Mouse (Mus musculus) 3134 (cell line): Measurements from ENCODE around the gene Kcnmb3.
"Not testable (repeated sequence)": the region's sequence is repeated elsewhere in the genome, so short reads cannot be mapped to it uniquely, and the experiment has no call there.

Experiments
- DNase-seq: peaks from one replicate; pipeline ENCODE4 v3.0.0-alpha.2; 2011; ENCODE audit warnings: low spot score; ENCODE audit not compliant: insufficient read length; ENCODE audit errors: extremely low read depth

The Kcnmb3 gene

DNA sequence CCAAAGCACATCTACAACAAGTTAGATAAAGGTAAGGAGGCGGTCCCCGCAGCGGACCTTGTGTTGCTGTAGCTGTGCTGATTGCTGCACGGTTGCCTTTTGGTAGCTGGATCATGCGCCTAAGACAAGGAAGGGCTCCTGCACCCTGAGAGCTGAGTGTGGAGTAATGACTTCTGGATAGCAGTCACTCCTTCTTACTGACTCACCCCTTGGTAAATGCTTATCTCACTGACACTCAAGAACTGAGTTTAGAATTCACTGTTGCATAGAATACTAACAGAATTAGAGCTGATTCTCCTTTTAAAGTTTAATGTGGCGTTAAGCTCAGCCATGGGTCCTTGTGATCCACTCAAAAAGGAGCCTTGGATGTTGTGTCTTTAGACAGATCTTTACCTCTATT, 54.7 kb downstream of the Kcnmb3 start:
- DNase-seq: no peak

DNA sequence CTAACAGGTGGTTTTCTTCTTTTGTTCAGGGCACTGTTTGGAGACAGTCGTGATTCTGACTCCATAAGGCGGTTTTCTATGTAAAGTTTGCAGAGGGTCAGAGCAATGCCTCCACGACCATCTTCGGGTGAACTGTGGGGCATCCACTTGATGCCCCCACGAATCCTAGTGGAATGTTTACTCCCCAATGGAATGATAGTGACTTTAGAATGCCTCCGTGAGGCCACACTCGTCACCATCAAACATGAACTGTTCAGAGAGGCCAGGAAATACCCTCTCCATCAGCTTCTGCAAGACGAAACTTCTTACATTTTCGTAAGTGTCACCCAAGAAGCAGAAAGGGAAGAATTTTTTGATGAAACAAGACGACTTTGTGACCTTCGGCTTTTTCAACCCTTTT, 55.9 kb downstream of the Kcnmb3 start:
- DNase-seq: no peak

DNA sequence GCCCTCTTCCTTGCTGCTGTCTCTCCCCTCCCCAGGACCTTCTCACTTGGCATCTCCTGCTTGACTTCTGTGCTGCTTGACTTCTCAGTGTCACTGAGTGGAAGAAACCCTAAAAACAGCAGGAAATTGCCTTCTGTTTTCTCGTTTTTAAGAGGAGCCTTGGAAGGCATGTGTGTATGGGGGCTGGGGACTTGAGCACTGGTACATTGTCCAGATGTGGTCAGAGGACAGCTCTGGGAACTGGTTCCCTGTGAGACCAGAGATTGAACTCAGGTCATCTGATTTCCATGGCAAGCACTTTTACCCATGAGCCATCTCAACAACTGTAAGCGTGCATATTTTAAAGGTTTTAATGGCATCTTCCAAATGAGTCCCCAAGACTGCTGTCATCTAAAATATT, 58.0 kb downstream of the Kcnmb3 start:
- DNase-seq: no peak

DNA sequence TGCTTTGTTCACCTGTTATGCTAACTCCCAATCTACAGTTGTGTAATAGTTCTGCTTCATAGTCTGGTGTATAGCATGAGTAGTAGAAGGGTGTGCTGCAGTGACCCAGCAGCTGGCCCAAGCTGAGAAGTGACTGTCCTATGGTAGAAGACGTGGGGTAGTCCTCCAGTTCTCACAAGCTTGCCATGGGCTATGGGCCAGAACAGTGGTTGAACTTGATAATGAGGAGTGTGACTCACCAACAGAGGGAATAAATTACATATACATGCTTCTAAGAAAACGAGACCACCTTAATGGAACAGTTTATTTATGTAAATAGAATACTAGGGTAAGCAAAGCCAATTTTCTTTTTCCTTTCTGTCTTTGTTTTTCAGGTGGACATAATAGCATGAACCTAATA, 61.6 kb downstream of the Kcnmb3 start:
- no peak for DNase-seq

DNA sequence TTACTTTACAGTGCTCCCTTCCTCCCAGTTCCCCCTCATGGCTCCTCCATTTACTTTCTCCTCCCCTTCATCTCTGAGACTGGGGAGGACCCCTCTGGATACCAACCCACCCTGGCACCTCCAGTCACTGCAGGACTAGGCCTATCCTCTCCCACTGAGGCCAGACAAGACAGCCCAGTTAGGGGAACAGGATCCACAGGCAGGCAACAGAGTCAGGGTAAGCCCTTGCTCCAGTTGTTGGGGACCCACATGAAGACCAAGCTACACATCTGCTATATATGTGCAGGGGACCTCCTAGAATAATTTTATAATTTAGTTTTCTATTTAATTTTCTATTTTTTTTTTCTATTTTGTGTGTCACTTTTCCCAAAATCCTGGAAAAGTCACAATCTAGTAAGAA, 62.7 kb downstream of the Kcnmb3 start:
- DNase-seq: not testable (repeated sequence)

DNA sequence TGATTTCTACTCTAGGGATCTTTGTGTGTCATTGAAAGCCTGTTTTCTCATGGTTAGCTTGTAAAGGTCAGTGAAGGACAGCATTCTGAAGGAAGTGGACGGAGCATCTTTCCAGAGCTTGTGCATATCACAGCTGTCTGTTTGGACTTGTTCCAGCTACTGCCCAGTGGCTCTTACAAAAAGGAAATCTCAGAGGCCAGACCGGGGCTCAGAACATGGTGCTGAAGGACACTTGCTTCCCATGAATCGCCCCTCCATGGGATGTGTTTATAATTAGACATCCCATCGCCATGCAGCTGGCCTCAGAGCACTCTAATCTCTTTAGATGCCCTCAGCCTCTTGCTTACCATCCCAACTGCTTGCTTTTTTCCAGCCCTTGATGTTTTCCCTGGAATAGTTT, 63.1 kb downstream of the Kcnmb3 start:
- DNase-seq: no peak

DNA sequence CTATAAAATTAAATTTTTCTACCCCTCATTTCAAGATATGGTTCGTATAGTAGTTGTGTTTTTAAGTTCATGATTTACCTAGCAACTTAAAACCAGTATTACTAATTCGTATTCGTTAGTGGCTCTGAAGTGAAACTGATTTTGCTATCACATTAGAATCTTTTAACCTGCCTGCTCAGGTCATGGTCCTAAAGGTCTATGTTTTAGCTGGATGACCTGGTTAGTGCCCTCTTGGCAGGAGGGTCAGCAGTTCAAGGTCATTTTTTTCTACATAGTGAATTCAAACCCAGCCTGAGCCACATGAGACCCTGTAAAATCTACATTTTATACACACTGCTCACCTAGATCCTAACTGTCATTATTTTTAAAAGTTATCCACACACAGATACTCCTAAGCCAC, 63.7 kb downstream of the Kcnmb3 start:
- DNase-seq: no peak

DNA sequence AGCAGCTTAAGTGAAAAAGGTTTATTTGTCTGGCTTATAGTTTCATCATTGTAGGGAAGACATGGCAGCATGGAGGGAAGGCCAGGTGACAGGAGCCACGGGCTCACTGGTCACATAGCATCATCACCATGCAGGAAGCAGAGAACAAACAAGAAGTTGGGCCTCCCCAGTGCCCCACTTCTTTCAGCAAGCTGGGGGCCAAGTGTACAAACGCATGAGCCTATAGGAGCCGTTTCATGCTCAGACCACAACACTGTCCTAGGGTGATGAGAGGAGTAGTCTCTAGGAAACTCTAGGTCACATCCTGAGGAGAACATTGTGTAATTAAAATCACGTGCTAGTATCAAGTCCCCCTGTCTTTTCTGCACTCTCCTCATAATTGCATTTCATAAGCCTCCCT, 64.3 kb downstream of the Kcnmb3 start:
- DNase-seq: no peak
